Mouse (Mus musculus): Measurements from ENCODE around the gene Cyfip2. TPM values are rescaled to one million over a fixed set of nuclear protein-coding genes. Genes with fewer than 3 reads are reported as not detected.

The Cyfip2 gene
- polyA plus RNA-seq, 1 experiment from 2014 or later: 14.7 TPM

DNA sequence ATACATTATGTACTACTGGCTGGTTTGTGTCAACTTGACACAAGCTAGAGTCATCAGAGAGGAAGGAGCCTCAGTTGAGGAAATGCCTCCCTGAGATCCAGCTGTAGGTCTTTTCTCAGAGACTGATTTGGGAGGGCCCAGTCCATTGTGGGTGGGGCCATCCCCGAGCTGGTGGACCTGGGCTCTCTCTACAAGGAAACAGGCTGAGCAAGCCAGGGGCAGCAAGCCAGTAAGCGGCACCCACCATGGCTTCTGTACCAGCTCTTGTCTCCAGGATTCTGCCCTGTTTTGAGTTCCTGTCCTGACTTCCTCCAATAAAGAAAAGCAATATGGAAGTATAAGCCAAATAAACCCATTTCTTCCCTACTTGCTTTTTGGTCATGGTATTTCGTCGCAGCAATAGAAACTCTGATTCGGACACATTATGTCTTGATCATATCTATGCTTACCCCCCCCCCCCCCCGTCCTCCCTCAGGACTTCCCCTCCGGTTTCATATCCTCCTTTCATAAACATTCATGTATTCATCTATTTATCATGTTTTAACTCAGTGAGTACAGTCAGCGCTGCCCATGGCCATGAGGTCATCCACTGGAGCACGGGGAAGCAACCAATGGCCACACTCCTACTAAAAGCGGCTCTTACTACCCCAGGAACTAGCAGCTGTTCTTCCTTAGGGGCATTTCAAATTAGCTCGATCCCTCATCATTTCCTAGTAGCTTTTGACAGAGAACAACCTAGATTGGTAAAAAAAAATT is 47.5 kb downstream of the Cyfip2 start:
- Histone ChIP-seq H3K9me3 (replicated peaks) (no peaks in the 10 kb centered on the region), H3K4me1 (no peaks in the 10 kb centered on the region), H3K27me3 (ENCODE audit: low read depth, poor library complexity, severe bottlenecking) (no peaks in the 10 kb centered on the region), H3K36me3 (peaks cover 8% of the 10 kb centered on the region; the same call in 1 of the 2 replicates), H3K4me3 (no peak overlapping the region), H3K27ac (no peak overlapping the region)
- 94% methylated on average over 11 of the region's 11 CpGs for WGBS
- no peak for DNase-seq (ENCODE audit: low spot score)

DNA sequence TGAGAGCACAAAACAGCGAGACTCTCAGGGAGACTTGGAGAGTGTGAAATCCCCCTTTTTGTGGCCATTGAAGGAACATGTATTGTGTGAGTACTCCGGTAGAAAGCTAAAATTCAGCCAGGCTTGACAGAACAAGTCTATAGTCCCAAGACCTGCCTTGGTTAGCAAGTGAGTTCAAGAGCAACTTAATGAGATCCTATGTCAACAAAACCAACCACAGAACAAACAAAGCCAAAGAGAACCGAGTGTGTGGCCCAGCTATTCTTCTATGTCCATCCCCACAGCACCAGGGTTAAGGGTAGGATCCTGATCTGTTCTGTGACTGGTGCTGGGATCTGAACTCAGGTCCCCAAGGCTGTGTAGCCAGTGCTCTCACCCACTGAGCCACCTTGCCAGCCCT is 48.1 kb downstream of the Cyfip2 start:
- DNase-seq (ENCODE audit: low spot score): no peak
- H3K27me3 ChIP-seq (ENCODE audit: low read depth, poor library complexity, severe bottlenecking): no peaks in the 10 kb centered on the region
- no peaks in the 10 kb centered on the region for H3K9me3 ChIP-seq (replicated peaks)
- H3K27ac ChIP-seq: no peak overlapping the region
- H3K4me3 ChIP-seq: no peak overlapping the region
- H3K4me1 ChIP-seq: no peaks in the 10 kb centered on the region
- 86% methylated on average over 3 of the region's 3 CpGs for WGBS
- H3K36me3 ChIP-seq: peaks cover 8% of the 10 kb centered on the region; the same call in 1 of the 2 replicates

DNA sequence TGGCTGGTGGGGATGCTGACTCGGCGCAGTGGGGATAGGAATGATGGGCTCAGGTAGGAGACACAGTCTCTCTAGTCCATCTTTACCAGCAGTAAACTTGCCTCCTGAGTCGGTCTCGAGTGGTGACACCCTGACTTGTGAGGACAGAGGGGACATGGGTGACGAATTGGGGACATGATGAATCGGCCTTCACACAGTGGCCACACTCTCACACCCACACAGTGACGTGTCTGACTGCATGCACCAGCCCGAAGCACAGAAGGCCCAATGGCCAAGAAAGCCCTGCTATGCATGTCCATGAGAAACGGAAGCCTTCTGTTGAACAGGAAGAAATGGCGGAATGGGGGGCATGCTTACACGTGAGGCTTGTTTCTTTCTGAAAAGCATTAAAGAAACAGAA is 49.4 kb downstream of the Cyfip2 start:
- WGBS: 90% methylated on average over 11 of the region's 11 CpGs
- no peak overlapping the region for H3K27ac ChIP-seq
- no peaks in the 10 kb centered on the region for H3K4me1 ChIP-seq
- H3K36me3 ChIP-seq: peaks cover 9% of the 10 kb centered on the region; the same call in 1 of the 2 replicates
- H3K27me3 ChIP-seq (ENCODE audit: low read depth, poor library complexity, severe bottlenecking): no peaks in the 10 kb centered on the region
- no peak overlapping the region for H3K4me3 ChIP-seq
- no peaks in the 10 kb centered on the region for H3K9me3 ChIP-seq (replicated peaks)
- no peak for DNase-seq (ENCODE audit: low spot score)

DNA sequence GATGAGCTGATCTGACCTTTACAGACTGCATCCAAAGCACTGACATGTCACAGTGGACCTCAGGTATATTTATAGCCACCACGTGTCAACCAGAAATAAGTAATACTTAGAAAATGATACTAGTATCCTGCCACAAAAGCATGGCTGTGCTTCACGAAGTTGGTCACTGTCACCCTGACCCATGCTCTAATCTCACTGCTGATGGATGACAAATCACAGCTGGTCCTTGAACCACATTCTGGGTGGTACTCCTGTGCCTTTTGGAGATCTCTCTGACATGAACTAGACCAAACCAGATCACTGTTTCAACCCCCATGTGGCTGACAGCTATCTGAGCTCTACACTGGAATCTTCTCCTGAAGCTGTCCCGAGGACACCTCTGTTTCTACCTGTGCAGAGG is 49.8 kb downstream of the Cyfip2 start:
- 81% methylated on average over 3 of the region's 3 CpGs for WGBS
- Histone ChIP-seq H3K27ac (no peak overlapping the region), H3K36me3 (peaks cover 11% of the 10 kb centered on the region; the same call in 1 of the 2 replicates), H3K4me3 (no peak overlapping the region), H3K27me3 (ENCODE audit: low read depth, poor library complexity, severe bottlenecking) (no peaks in the 10 kb centered on the region), H3K4me1 (no peaks in the 10 kb centered on the region), H3K9me3 (replicated peaks) (no peaks in the 10 kb centered on the region)
- DNase-seq (ENCODE audit: low spot score): no peak

DNA sequence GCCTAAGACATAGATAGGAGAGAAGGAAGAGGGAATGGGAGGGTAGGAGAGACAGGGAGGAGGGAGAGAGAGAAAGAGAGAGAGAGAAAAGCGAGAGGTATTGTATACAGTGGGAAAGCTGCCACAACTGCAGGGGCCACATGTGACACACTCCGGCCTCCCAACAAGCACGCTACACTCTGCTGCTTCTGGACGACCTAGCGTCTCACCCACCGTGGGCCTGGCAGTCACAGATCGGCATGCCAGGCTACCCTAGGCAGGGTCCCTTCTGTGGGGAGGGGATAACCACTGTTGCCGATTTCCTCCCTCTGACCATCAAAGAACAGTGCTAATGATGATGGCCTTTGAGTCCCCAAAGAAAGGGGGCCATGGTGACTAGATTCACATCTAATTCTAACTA is 53.9 kb downstream of the Cyfip2 start:
- no peak overlapping the region for H3K27ac ChIP-seq
- no peaks in the 10 kb centered on the region for H3K9me3 ChIP-seq (replicated peaks)
- 94% methylated on average over 8 of the region's 8 CpGs for WGBS

DNA sequence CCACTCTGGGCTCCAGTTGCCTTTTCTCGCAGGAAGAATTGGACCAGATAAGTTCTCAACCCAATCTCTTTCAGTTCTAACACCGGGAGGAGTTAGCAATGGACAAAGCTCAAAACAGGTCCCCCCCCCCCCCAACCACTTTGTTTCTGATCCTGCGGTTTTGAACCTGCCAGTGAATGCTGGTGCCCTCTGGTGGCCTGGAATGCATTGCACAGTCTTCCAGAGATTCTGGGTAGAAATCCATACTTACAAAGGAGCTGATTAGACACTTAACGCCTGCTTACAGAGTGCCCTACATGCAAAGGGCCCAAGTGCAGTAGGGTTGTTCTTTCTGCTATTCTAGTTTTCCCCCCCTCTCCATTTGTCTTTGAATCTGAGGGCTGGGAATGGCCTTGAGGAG is 54.5 kb downstream of the Cyfip2 start:
- 70% methylated on average over 4 of the region's 4 CpGs for WGBS
- no peak overlapping the region for H3K27ac ChIP-seq
- peaks cover 21% of the 10 kb centered on the region for H3K36me3 ChIP-seq

More for the DNA sequence above, 53.9 kb downstream of the Cyfip2 start:
- peaks cover 22% of the 10 kb centered on the region for H3K36me3 ChIP-seq
- no peak overlapping the region for H3K4me3 ChIP-seq
- DNase-seq (ENCODE audit: low spot score): no peak
- no peaks in the 10 kb centered on the region for H3K4me1 ChIP-seq
- H3K27me3 ChIP-seq (ENCODE audit: low read depth, poor library complexity, severe bottlenecking): no peaks in the 10 kb centered on the region

DNA sequence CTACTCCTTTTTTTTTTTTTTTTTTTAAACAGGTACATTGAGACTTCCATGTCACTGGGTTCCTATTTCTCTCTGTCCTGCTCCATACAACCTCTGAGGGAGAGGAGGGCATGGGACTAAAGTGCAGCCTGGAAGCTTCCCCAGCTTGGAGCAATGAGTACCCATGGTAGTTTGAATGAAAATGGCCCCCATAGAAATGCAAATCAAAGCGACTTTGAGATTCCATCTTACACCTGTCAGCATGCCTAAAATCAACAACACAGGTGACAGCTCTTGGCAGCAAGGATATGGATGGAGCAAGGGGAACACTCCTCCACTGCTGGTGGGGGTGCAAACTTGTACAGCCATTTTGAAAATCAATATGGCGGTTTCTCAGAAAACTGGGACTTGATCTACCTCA is 57.4 kb downstream of the Cyfip2 start:
- no peaks in the 10 kb centered on the region for H3K4me1 ChIP-seq
- peaks cover 17% of the 10 kb centered on the region for H3K36me3 ChIP-seq

More for the DNA sequence above, 54.5 kb downstream of the Cyfip2 start:
- H3K9me3 ChIP-seq (replicated peaks): no peaks in the 10 kb centered on the region
- H3K4me3 ChIP-seq: no peak overlapping the region
- peak; percentile 38 for DNase-seq (ENCODE audit: low spot score)
- H3K4me1 ChIP-seq: no peaks in the 10 kb centered on the region
- H3K27me3 ChIP-seq (ENCODE audit: low read depth, poor library complexity, severe bottlenecking): no peaks in the 10 kb centered on the region

DNA sequence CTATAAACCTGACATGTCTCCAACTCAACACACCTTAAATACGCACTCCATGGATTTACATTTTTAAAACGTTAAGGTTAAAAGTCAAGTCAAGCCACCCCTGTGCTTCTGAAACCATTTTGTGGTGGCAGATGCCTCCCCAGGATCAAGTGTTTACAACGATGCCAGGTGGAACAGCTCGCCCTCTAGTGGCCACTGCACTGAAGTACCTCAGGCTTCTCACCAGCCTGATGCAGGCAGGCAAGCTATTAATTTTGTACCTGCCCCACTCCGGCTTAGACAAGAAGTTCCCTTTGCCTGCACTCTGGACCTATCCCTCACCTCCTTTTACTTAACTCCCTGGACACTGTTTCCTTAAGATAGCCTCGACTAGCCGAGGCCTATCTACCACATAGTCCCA is 60.7 kb downstream of the Cyfip2 start:
- DNase-seq (ENCODE audit: low spot score): peak; percentile 77
- no peaks in the 10 kb centered on the region for H3K4me1 ChIP-seq
- no peak overlapping the region for H3K4me3 ChIP-seq
- H3K9me3 ChIP-seq (replicated peaks): no peaks in the 10 kb centered on the region
- H3K27ac ChIP-seq: no peak overlapping the region
- H3K36me3 ChIP-seq: peaks cover 11% of the 10 kb centered on the region
- WGBS: 38% methylated on average over 7 of the region's 7 CpGs
- no peaks in the 10 kb centered on the region for H3K27me3 ChIP-seq (ENCODE audit: low read depth, poor library complexity, severe bottlenecking)

More for the DNA sequence above, 57.4 kb downstream of the Cyfip2 start:
- no peak for DNase-seq (ENCODE audit: low spot score)
- Histone ChIP-seq H3K27me3 (ENCODE audit: low read depth, poor library complexity, severe bottlenecking) (no peaks in the 10 kb centered on the region), H3K27ac (no peak overlapping the region), H3K9me3 (replicated peaks) (no peaks in the 10 kb centered on the region), H3K4me3 (no peak overlapping the region)
- WGBS: 81% methylated on average over 2 of the region's 2 CpGs

DNA sequence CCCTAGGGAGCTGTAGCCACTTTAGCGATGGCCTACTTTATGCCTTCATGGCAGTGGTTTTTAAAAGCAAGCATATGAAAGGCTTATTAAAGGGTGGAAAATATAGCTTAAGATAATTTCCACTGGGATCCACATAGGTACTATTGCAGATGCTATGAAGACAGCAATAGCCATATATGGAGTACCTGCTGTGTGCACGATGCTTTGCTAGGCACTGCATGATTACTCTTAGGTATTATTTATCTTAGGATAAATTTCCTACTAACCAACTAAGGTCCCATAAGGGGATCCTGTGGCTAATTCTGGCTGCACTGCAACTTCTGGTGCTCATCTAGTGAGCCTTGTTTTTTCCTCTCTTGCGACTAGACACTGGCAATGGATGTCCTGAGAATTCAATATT is 64.3 kb downstream of the Cyfip2 start:
- H3K4me1 ChIP-seq: no peaks in the 10 kb centered on the region
- DNase-seq (ENCODE audit: low spot score): no peak
- 0 out of 2 replicates have a peak, but pooled peaks cover 3% of the 10 kb centered on the region for H3K36me3 ChIP-seq
- no peak overlapping the region for H3K4me3 ChIP-seq
- no peaks in the 10 kb centered on the region for H3K27me3 ChIP-seq (ENCODE audit: low read depth, poor library complexity, severe bottlenecking)
- WGBS: 94% methylated on average over 3 of the region's 3 CpGs
- H3K27ac ChIP-seq: no peak overlapping the region
- no peaks in the 10 kb centered on the region for H3K9me3 ChIP-seq (replicated peaks)

DNA sequence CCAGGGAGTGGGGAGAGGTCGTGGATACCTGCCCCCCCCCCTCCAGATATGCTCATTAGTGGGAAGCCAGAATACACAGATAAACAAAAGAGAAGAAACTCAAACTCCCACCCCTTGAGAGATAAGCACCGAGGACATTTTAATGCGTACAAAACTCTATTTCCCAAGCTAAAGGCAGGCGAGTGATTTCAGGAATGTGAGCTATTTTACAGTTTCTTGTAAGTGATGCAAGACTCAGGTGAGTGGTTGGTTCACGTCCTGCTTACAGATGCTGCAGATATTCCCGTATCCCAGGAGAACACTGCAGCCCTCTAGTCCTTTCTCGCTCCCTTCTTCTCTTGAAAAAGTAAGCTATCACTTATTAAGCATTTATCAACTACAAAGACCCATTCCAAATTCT is 66.3 kb downstream of the Cyfip2 start:
- H3K27ac ChIP-seq: no peak overlapping the region
- H3K4me1 ChIP-seq: no peaks in the 10 kb centered on the region
- no peaks in the 10 kb centered on the region for H3K9me3 ChIP-seq (replicated peaks)
- H3K27me3 ChIP-seq (ENCODE audit: low read depth, poor library complexity, severe bottlenecking): no peaks in the 10 kb centered on the region
- 0 out of 2 replicates have a peak, but pooled peaks cover 3% of the 10 kb centered on the region for H3K36me3 ChIP-seq
- 81% methylated on average over 7 of the region's 7 CpGs for WGBS
- DNase-seq (ENCODE audit: low spot score): no peak
- H3K4me3 ChIP-seq: no peak overlapping the region

DNA sequence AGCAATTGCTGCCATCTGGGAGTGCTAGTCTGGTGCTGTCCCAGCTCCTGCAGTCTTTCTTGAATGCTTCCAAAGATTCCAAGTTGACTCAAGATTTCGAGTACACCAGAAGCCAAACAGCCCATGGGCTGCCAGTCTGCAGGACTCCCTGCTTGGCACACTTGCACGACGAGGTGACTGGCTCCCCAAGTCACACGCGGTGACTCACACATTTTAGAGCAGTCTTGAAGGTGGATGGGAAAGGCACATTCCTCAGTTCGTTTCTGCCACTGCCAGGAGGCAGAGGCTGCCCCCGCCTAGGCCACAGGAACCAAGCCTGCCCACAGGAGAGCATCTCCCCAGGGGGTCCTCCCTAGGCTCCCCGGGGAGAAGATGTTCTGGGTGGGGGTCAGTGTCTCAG is 66.7 kb downstream of the Cyfip2 start:
- 79% methylated on average over 8 of the region's 8 CpGs for WGBS
- Histone ChIP-seq H3K36me3 (0 out of 2 replicates have a peak, but pooled peaks cover 3% of the 10 kb centered on the region), H3K27ac (no peak overlapping the region), H3K9me3 (replicated peaks) (no peaks in the 10 kb centered on the region), H3K4me1 (no peaks in the 10 kb centered on the region), H3K4me3 (no peak overlapping the region), H3K27me3 (ENCODE audit: low read depth, poor library complexity, severe bottlenecking) (no peaks in the 10 kb centered on the region)
- DNase-seq (ENCODE audit: low spot score): no peak

DNA sequence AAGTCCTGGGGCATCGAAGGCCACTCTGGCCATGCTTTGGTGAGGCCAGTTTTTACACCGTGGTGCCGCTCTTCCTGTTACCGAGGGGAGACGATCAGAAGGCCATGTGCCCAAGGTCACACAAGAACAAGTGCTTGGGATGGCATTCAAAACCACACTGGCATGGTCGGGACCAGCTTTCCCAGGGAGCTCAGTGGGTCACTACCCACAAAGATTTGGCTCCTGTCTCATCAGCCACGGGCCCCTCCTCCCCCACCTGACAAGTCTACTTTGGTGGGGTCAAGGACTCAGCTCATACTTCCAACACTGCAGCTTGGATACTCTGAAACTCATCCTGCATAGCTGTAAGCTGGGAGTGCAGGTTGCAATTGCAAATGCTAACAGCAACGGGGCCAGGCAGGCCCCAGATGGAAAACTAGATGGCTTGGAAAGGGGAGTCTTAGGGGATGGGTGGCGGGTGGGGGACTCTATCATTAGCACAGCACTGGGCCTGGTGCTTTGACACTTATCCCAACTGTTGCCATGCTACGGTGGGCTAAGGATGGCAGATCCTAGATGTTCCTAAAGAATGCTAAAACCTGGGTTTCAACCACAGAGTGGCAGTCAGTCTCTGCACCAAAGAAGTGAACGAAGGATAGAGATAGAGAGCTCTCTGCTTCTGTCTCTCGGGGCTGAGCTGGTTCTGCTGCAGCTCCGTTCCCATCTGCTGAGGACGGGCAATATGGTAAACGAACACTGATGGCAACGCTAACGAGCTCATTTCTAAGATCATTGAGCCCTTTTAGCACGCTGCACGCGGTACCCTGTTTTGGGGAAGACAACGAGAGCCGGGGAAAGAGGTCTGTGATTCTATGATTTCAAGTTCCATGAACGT is 67.7 kb downstream of the Cyfip2 start:
- H3K4me3 ChIP-seq: no peak overlapping the region
- H3K27ac ChIP-seq: no peak overlapping the region
- DNase-seq (ENCODE audit: low spot score): no peak
- no peaks in the 10 kb centered on the region for H3K4me1 ChIP-seq
- H3K9me3 ChIP-seq (replicated peaks): no peaks in the 10 kb centered on the region
- 91% methylated on average over 23 of the region's 23 CpGs for WGBS
- 0 out of 2 replicates have a peak, but pooled peaks cover 3% of the 10 kb centered on the region for H3K36me3 ChIP-seq
- H3K27me3 ChIP-seq (ENCODE audit: low read depth, poor library complexity, severe bottlenecking): no peaks in the 10 kb centered on the region

DNA sequence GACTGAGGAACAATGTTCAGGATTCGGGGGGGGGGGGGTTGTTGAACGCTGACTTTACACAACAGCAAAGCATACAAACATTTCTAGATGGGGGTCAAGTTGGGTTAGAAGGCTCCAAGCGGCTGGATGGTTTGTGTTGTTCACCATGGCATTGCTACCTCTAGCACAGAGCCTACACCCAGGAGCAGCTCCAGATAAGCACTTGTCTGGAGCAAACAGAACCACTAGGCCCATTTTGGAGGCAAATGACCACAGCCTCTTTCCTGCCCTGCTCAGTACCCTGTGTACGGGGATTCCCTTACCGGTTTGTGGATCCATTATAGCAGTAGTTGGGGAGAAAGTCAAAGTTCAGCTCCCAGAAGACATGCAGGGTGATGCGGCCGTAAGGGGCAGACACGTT is 70.7 kb downstream of the Cyfip2 start:
- Histone ChIP-seq H3K27ac (no peak overlapping the region), H3K9me3 (replicated peaks) (no peaks in the 10 kb centered on the region), H3K4me1 (no peaks in the 10 kb centered on the region), H3K36me3 (peaks cover 8% of the 10 kb centered on the region; the same call in 1 of the 2 replicates), H3K27me3 (ENCODE audit: low read depth, poor library complexity, severe bottlenecking) (no peaks in the 10 kb centered on the region), H3K4me3 (no peak overlapping the region)
- WGBS: 95% methylated on average over 8 of the region's 8 CpGs
- DNase-seq (ENCODE audit: low spot score): no peak

All from limb, embryonic 10.5 days (tissue).